7 mouse cellular contexts compared by ENCODE assay signal in the genomic region with DNA sequence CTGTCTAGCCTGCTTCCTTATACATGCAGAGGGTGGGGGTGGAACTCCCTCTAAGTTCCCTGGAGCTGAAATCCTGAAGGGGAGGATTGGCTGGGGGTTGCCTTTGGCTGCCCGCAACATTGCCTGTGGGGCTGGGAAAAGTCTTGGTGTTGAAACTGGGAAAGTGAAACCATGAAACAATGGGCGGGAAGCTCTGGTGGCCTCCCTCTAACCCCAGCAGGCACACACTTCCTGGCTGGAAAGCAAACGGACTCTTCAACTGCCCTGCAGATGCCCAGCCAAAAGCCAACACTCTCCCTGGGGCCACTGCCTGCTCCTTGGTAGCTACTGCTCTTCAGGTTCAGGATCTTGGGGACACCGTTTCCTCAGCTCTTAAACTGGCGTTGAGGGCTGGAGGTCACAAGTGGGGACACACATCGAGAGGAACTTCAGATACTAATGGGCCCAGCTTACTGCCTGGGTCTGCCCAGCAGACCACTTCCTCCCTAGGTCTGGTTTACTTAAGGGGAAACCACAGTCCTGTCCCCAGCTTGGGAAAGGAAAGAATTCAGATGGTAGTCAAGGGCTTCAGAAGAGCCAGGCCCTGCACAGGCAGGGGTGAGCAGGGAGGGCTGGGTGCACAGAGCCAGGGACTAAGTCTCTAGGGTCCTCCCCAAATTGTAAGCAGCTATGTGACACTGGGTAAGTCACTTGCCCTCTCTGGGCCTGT. TPM values are rescaled to one million over a fixed set of nuclear protein-coding genes. Genes with fewer than 3 reads are reported as not detected.
A peak's percentile ranks its signal among the peaks of the same experiment; 100 is the strongest.
DNase-seq lines count a peak whose midpoint lies in the region; ATAC-seq and TF ChIP-seq lines count a peak whose summit lies in the region.

No protein-coding gene starts in this region.

- H3K9ac ChIP-seq in heart, embryonic 12.5 days = peak overlapping the region; percentile 74
- H3K9ac ChIP-seq in kidney, embryonic 16.5 days (replicated peaks; ENCODE audit: low read length) = peak overlapping the region; percentile 78

- in situ Hi-C loops in Patski (cut with MboI; ENCODE audit: low pct_unique_long_range_greater_than_20kb) = no loop called here

- TF ChIP-seq CTCF in Patski (IDR thresholded peaks at IDR 0.05) = no peak

- peak overlapping the region; percentile 79 for H3K4me2 ChIP-seq in heart, embryonic 12.5 days
- peak overlapping the region; percentile 83 for H3K4me2 ChIP-seq in kidney, embryonic 16.5 days (replicated peaks; ENCODE audit: low read depth, low read length)

- no peak for ATAC-seq in Patski
- peak; percentile 5; the same call in 1 of the 2 replicates for ATAC-seq in heart, embryonic 12.5 days (ENCODE audit: insufficient number of reproducible peaks, low FRiP score)
- peak; percentile 8; the same call in 1 of the 2 replicates for ATAC-seq in kidney, embryonic 16.5 days (ENCODE audit: low FRiP score, low TSS enrichment)

- H3K36me3 ChIP-seq in heart, embryonic 12.5 days = peaks cover 57% of the 10 kb centered on the region
- peaks cover 52% of the 10 kb centered on the region for H3K36me3 ChIP-seq in kidney, embryonic 16.5 days (ENCODE audit: insufficient read depth, low read length)

- CTCF ChIA-PET in Patski (lab: Charles Lee) = interaction anchor here (1.3 kb wide), 1 partner anchor 21 kb away, joined by 4 read pairs; no protein-coding TSS in a partner anchor

- H3K4me1 ChIP-seq in heart, embryonic 12.5 days (replicated peaks) = peaks cover 39% of the 10 kb centered on the region
- H3K4me1 ChIP-seq in kidney, embryonic 16.5 days (ENCODE audit: insufficient read depth, low read length) = peaks cover 38% of the 10 kb centered on the region

- peak overlapping the region; percentile 56 for H3K4me3 ChIP-seq in heart, embryonic 12.5 days
- peak overlapping the region; percentile 70 for H3K4me3 ChIP-seq in kidney, embryonic 16.5 days (ENCODE audit: low read length)

- WGBS in heart, embryonic 12.5 days = 23% methylated on average over 6 of the region's 6 CpGs
- 12% methylated on average over 6 of the region's 6 CpGs for WGBS in kidney, embryonic 16.5 days

- H3K9me3 ChIP-seq in heart, embryonic 12.5 days (replicated peaks) = no peaks in the 10 kb centered on the region
- no peaks in the 10 kb centered on the region for H3K9me3 ChIP-seq in kidney, embryonic 16.5 days (ENCODE audit: low read length)

- no peaks in the 10 kb centered on the region for H3K27me3 ChIP-seq in Patski
- no peaks in the 10 kb centered on the region for H3K27me3 ChIP-seq in heart, embryonic 12.5 days (replicated peaks)
- no peaks in the 10 kb centered on the region for H3K27me3 ChIP-seq in kidney, embryonic 16.5 days (ENCODE audit: insufficient read depth, low read length)

- DNase-seq in CD4-positive helper T cell, adult 2 months (ENCODE audit: low read depth, low spot score) = peak; percentile 30
- DNase-seq in Patski (ENCODE audit: low read depth, low spot score) = peak; percentile 24
- DNase-seq in lung, postnatal 36 days = peak; percentile 80
- no peak for DNase-seq in yolk sac, embryonic 10.5 days (ENCODE audit: low spot score)
- DNase-seq in spleen, postnatal 14 days (ENCODE audit: low spot score in 2 of 2) = no peak

- POLR2A ChIA-PET in Patski (lab: Charles Lee) = interaction anchor here (1.8 to 2.4 kb wide), 3 partner anchors 10 to 15 kb away, joined by 6 to 9 read pairs (median 8); no protein-coding TSS in a partner anchor

- peak overlapping the region; percentile 72 for H3K27ac ChIP-seq in heart, embryonic 12.5 days (ENCODE audit: poor library complexity, severe bottlenecking)
- peak overlapping the region; percentile 93 for H3K27ac ChIP-seq in kidney, embryonic 16.5 days (ENCODE audit: low read length)

RNA-seq across cellular contexts. Expression of a gene that starts 1.5 kb away (rescaled TPM):
- 80.3 TPM for polyA plus RNA-seq in Patski (2021)
- polyA plus RNA-seq in heart, embryonic 12.5 days (2016; fragmentation: Nextera tagmentation; extraction: Ambion mirVana) = 22.3 and 26.1 TPM in 2 replicates
- polyA plus RNA-seq in kidney, embryonic 16.5 days (2015; fragmentation: Nextera tagmentation; extraction: Ambion mirVana) = 56.1 and 62.7 TPM in 2 replicates

RNA-seq across cellular contexts. Expression of a gene that starts 7.2 kb away (rescaled TPM):
- 232 TPM for polyA plus RNA-seq in Patski (2021)
- 298 and 324 TPM in 2 replicates for polyA plus RNA-seq in heart, embryonic 12.5 days (2016; fragmentation: Nextera tagmentation; extraction: Ambion mirVana)
- 365 and 401 TPM in 2 replicates for polyA plus RNA-seq in kidney, embryonic 16.5 days (2015; fragmentation: Nextera tagmentation; extraction: Ambion mirVana)

RNA-seq across cellular contexts. Expression of a gene that starts 24.2 kb away (rescaled TPM):
- polyA plus RNA-seq in Patski (2021) = 22.2 TPM
- 2.0 and 2.3 TPM in 2 replicates for polyA plus RNA-seq in heart, embryonic 12.5 days (2016; fragmentation: Nextera tagmentation; extraction: Ambion mirVana)
- polyA plus RNA-seq in kidney, embryonic 16.5 days (2015; fragmentation: Nextera tagmentation; extraction: Ambion mirVana) = 3.9 and 5.1 TPM in 2 replicates

RNA-seq across cellular contexts. Expression of a gene that starts 29.6 kb away (rescaled TPM):
- not detected for polyA plus RNA-seq in Patski (2021)
- polyA plus RNA-seq in heart, embryonic 12.5 days (2016; fragmentation: Nextera tagmentation; extraction: Ambion mirVana) = 7.8 and 8.9 TPM in 2 replicates
- polyA plus RNA-seq in kidney, embryonic 16.5 days (2015; fragmentation: Nextera tagmentation; extraction: Ambion mirVana) = 19.4 and 23.1 TPM in 2 replicates

RNA-seq across cellular contexts. Expression of a gene that starts 53.0 kb away (rescaled TPM):
- polyA plus RNA-seq in Patski (2021) = 0.17 TPM
- not detected in 2 replicates for polyA plus RNA-seq in heart, embryonic 12.5 days (2016; fragmentation: Nextera tagmentation; extraction: Ambion mirVana)
- polyA plus RNA-seq in kidney, embryonic 16.5 days (2015; fragmentation: Nextera tagmentation; extraction: Ambion mirVana) = not detected in 2 replicates

Comparison
In these comparisons a context has a peak if more than half of its experiments do, and no peak if none do; other contexts are left out.
1. DNase-seq: peak in CD4-positive helper T cell, adult 2 months (single experiment), Patski (single experiment) and lung, postnatal 36 days (single experiment); none in yolk sac, embryonic 10.5 days (single experiment) and spleen, postnatal 14 days (0 of 2).